Mouse (Mus musculus) stomach, embryonic 14.5 days (tissue): ENCODE measurements around the gene Crebrf. TPM values are rescaled to one million over a fixed set of nuclear protein-coding genes. Genes with fewer than 3 reads are reported as not detected.
A peak's percentile ranks its signal among the peaks of the same experiment; 100 is the strongest.

Experiments used
- ATAC-seq: fragments of 200-750 bp; cut with Nextera tagmentation; 2 replicates; pipeline ENCODE4 v1.8.0; 2017; ENCODE audit warnings: low read depth, moderate TSS enrichment; ENCODE audit not compliant: insufficient number of reproducible peaks, insufficient read depth, low FRiP score
- H3K27ac ChIP-seq: fragments of 300-500 bp; sonication (generic); 2 replicates; pipeline ENCODE4 v1.5.1; 2014; ENCODE audit warnings: mild to moderate bottlenecking, low read length, moderate library complexity, mixed read lengths
- H3K27me3 ChIP-seq: fragments of 300-500 bp; sonication (generic); 2 replicates; pipeline ENCODE4 v1.6.1; 2014; ENCODE audit warnings: low read length, control low read depth, mixed read lengths; ENCODE audit not compliant: control insufficient read depth, insufficient read depth
- H3K36me3 ChIP-seq: fragments of 300-500 bp; sonication (generic); 2 replicates; pipeline ENCODE4 v1.6.1; 2014; ENCODE audit warnings: mild to moderate bottlenecking, control low read depth, low read length, moderate library complexity, mixed read lengths; ENCODE audit not compliant: control insufficient read depth, insufficient read depth
- H3K4me1 ChIP-seq: fragments of 300-500 bp; sonication (generic); 2 replicates; pipeline ENCODE4 v1.6.1; 2014; ENCODE audit warnings: low read length, control low read depth, mixed read lengths; ENCODE audit not compliant: control insufficient read depth, insufficient read depth
- H3K4me2 ChIP-seq: fragments of 300-500 bp; sonication (generic); replicated peaks from 2 replicates; pipeline ENCODE4 v1.6.1; 2014; ENCODE audit warnings: low read depth, low read length, control low read depth
- H3K4me3 ChIP-seq: fragments of 300-500 bp; sonication (generic); 2 replicates; pipeline ENCODE4 v1.5.1; 2014; ENCODE audit warnings: low read depth, low read length, control low read depth
- H3K9ac ChIP-seq: fragments of 300-500 bp; sonication (generic); replicated peaks from 2 replicates; pipeline ENCODE4 v1.6.1; 2014; ENCODE audit warnings: low read depth, mild to moderate bottlenecking, control low read depth, low read length, moderate library complexity, mixed read lengths
- H3K9me3 ChIP-seq: fragments of 300-500 bp; sonication (generic); 2 replicates; pipeline ENCODE4 v1.6.1; 2016; ENCODE audit warnings: low read depth, low read length, control low read depth; ENCODE audit not compliant: control insufficient read depth
- WGBS: fragments of 180-500 bp; shearing (Covaris S2); extraction: QIAGEN DNeasy Blood & Tissue Kit; methylation state at CpG from one replicate; pipeline ENCODE4 v1.1.7; 2014; 5-methylcytosine and 5-hydroxymethylcytosine counted together
- polyA plus RNA-seq: library from polyadenylated mRNA; unstranded; fragments of >200 nt; fragmentation: Nextera tagmentation; extraction: Ambion mirVana; gene quantifications from 2 replicates; pipeline ENCODE4 v1.2.1, GENCODE M21; 2014

The Crebrf gene
- polyA plus RNA-seq, 1 experiment from 2014 or later = 11.7 TPM

DNA sequence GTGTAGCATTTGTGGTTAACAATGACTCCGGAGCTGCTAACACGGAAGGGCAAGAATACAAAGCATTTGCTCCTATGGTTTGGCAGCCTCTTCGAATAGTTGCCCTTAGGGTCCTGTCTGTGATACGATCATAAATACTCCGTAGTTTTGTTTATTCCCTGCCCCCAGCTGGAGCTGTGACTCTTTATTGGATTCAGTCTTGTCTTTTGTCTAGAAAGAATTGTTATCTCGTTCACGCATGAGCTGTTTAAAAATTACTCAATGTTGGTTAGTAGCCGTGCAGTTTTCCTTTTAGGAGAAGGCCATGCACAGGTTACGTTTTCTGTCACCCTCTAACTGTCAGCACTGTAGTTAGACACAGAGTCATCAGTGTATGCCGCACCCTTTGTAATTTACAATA is 60.8 kb downstream of the Crebrf start:
- Histone ChIP-seq H3K27me3 (no peaks in the 10 kb centered on the region), H3K4me3 (no peak overlapping the region), H3K4me2 (no peak overlapping the region), H3K36me3 (no peaks in the 10 kb centered on the region), H3K9ac (no peak overlapping the region), H3K9me3 (no peaks in the 10 kb centered on the region), H3K4me1 (no peaks in the 10 kb centered on the region), H3K27ac (no peak overlapping the region)
- no peak for ATAC-seq
- 67% methylated on average over 10 of the region's 10 CpGs for WGBS

- H3K36me3 ChIP-seq = no peaks in the 10 kb centered on the region
- H3K4me2 ChIP-seq = no peak overlapping the region
- no peaks in the 10 kb centered on the region for H3K9me3 ChIP-seq
- H3K4me1 ChIP-seq = peaks cover 6% of the 10 kb centered on the region; the same call in 1 of the 2 replicates
- no peak overlapping the region for H3K27ac ChIP-seq
- ATAC-seq = no peak
- 86% methylated on average over 4 of the region's 4 CpGs for WGBS
- H3K9ac ChIP-seq = no peak overlapping the region
- no peak overlapping the region for H3K4me3 ChIP-seq
- H3K27me3 ChIP-seq = no peaks in the 10 kb centered on the region
Measured at GRCm38 (mm10) chr17:26778001-26778400, 62.6 kb downstream of the Crebrf start.

DNA sequence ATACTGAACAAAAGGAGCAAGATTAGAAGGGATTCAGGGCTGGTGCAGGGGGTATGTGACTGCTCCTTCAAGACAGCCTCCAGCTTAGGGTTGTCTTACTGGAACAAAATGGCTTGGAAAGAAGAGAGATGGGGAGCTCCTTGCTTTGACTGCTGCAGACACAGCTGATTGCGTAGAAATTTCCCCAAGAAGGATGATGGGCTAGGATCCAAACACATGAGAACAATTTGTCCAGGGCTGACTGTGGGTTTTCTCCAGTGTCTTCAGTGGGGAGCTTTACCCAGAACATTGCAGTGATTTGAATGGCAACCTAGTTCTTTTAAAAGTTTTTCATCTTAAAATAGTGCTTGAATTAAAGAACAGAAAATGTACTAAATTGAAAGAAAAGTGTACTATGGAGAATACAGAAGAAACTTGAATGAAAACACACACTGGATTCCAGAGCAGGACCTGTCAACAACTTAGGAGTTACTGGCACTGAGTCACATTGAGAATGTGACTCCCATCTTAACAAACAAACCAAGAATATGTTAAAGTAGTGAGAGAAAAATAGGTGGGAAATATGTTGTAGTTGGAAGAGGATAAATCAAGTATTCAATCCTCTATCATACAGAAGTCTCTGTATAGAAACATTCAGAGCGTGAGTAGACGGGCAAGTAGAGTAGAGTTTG is 63.1 kb downstream of the Crebrf start:
- H3K4me1 ChIP-seq = peaks cover 6% of the 10 kb centered on the region; the same call in 1 of the 2 replicates
- H3K27ac ChIP-seq = no peak overlapping the region
- ATAC-seq = no peak
- H3K27me3 ChIP-seq = no peaks in the 10 kb centered on the region
- H3K4me2 ChIP-seq = no peak overlapping the region
- no peak overlapping the region for H3K4me3 ChIP-seq
- peaks cover 2% of the 10 kb centered on the region; the same call in 1 of the 2 replicates for H3K36me3 ChIP-seq
- no peak overlapping the region for H3K9ac ChIP-seq
- no peaks in the 10 kb centered on the region for H3K9me3 ChIP-seq
- 92% methylated on average over 3 of the region's 3 CpGs for WGBS

GRCm38 (mm10) chr17:26779471-26779870 is 64.0 kb downstream of the Crebrf start:
- Histone ChIP-seq H3K27me3 (no peaks in the 10 kb centered on the region), H3K9ac (no peak overlapping the region), H3K27ac (no peak overlapping the region), H3K4me2 (no peak overlapping the region), H3K4me3 (no peak overlapping the region), H3K9me3 (no peaks in the 10 kb centered on the region), H3K36me3 (peaks cover 5% of the 10 kb centered on the region), H3K4me1 (peaks cover 6% of the 10 kb centered on the region; the same call in 1 of the 2 replicates)
- 78% methylated on average over 2 of the region's 2 CpGs for WGBS
- ATAC-seq = no peak

GRCm38 (mm10) chr17:26780750-26781571 is 65.5 kb downstream of the Crebrf start, which contains the start of gene Bnip1:
Gene Bnip1 (plus strand): TSS chr17:26781066.
- Histone ChIP-seq H3K9ac (peak within 1 kb of the TSS; percentile 65), H3K27me3 (no peaks in the 10 kb centered on the region), H3K36me3 (peaks cover 14% of the 10 kb centered on the region), H3K4me3 (peak within 1 kb of the TSS; percentile 67), H3K4me2 (peak within 1 kb of the TSS; percentile 78), H3K27ac (peak within 1 kb of the TSS; percentile 92), H3K9me3 (no peaks in the 10 kb centered on the region), H3K4me1 (peaks cover 6% of the 10 kb centered on the region; the same call in 1 of the 2 replicates)
- peak; percentile 86 for ATAC-seq
- under 1% methylated on average over 42 of the region's 42 CpGs for WGBS

- peaks cover 19% of the 10 kb centered on the region for H3K36me3 ChIP-seq
- H3K4me1 ChIP-seq = peaks cover 6% of the 10 kb centered on the region; the same call in 1 of the 2 replicates
- no peaks in the 10 kb centered on the region for H3K27me3 ChIP-seq
- ATAC-seq = peak; percentile 43
- H3K27ac ChIP-seq = peak overlapping the region; percentile 92
- H3K4me3 ChIP-seq = peak overlapping the region; percentile 67
- peak overlapping the region; percentile 78 for H3K4me2 ChIP-seq
- WGBS = 15% methylated on average over 5 of the region's 5 CpGs
- peak overlapping the region; percentile 65 for H3K9ac ChIP-seq
- no peaks in the 10 kb centered on the region for H3K9me3 ChIP-seq
Measured at GRCm38 (mm10) chr17:26781610-26782043, 66.2 kb downstream of the Crebrf start.

DNA sequence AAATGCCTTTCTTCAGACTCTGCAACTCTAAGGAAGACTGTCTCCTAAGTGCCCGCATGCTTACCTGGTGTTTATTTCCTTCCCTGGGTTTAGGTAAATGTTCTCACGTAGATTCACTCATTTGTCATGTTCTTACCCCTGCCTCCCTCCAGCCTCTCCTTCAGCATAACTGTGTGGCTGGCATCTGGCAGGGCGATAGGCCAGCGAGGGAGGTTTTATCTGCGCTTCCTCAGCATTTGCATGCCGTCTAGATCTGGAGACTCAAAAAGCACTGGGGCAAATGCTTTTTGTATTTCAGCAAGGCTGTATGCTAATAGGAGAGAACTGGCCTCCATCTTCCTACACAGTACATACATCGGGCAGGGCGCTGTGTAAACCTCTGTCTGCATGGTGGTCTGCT is 69.1 kb downstream of the Crebrf start:
- peaks cover 42% of the 10 kb centered on the region for H3K36me3 ChIP-seq
- no peak overlapping the region for H3K4me2 ChIP-seq
- no peak overlapping the region for H3K27ac ChIP-seq
- H3K4me3 ChIP-seq = no peak overlapping the region
- H3K9ac ChIP-seq = no peak overlapping the region
- ATAC-seq = no peak
- peaks cover 6% of the 10 kb centered on the region; the same call in 1 of the 2 replicates for H3K4me1 ChIP-seq
- H3K27me3 ChIP-seq = no peaks in the 10 kb centered on the region
- no peaks in the 10 kb centered on the region for H3K9me3 ChIP-seq
- 81% methylated on average over 8 of the region's 8 CpGs for WGBS

DNA sequence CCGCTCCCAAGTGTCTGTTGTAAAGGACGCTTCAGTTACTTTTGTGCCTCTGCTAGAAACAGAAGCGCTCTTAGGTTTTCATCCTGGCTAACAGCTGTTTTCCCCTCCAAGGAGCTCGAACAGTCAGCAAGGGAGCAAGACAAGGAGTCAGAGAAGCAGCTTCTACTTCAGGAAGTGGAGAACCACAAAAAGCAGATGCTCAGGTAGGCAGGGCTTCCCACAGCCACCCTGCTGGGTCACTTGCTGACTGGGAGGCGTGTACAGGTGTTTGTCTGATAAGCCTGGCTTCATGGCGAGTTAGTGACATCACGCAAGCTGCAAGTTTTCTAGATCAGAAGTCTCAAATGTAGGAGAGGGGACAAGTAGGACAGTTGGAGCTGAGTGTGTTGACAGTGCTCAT is 71.1 kb downstream of the Crebrf start:
- H3K36me3 ChIP-seq = peaks cover 58% of the 10 kb centered on the region
- H3K27ac ChIP-seq = no peak overlapping the region
- H3K4me3 ChIP-seq = no peak overlapping the region
- no peaks in the 10 kb centered on the region for H3K27me3 ChIP-seq
- no peak for ATAC-seq
- no peak overlapping the region for H3K4me2 ChIP-seq
- peaks cover 3% of the 10 kb centered on the region; the same call in 1 of the 2 replicates for H3K4me1 ChIP-seq
- 82% methylated on average over 7 of the region's 7 CpGs for WGBS
- H3K9me3 ChIP-seq = no peaks in the 10 kb centered on the region
- H3K9ac ChIP-seq = no peak overlapping the region
